Mouse (Mus musculus) lung, adult 2 months (tissue): ENCODE data around the gene Ckap5. TPM values are rescaled to one million over a fixed set of nuclear protein-coding genes. Genes with fewer than 3 reads are reported as not detected.

Experiments used
- DNase-seq: peaks from one replicate; pipeline ENCODE4 v3.0.0; 2022
- H3K4me1 ChIP-seq: fragments of 200-500 bp; 2 replicates; pipeline ENCODE4 v1.6.1; 2011; ENCODE audit warnings: low read length; ENCODE audit not compliant: control insufficient read depth, insufficient read depth
- H3K4me3 ChIP-seq: fragments of 200-500 bp; replicated peaks from 2 replicates; pipeline ENCODE3; 2011; ENCODE audit warnings: low read depth, mild to moderate bottlenecking, control low read depth, low read length; ENCODE audit errors: extremely low read depth
- CTCF ChIP-seq: fragments of 200-500 bp; IDR thresholded peaks from 2 replicates; pipeline ENCODE4 v1.5.1; 2011; ENCODE audit warnings: mild to moderate bottlenecking, low read length, control low read depth; ENCODE audit not compliant: insufficient read depth
- POLR2A ChIP-seq: fragments of 200-500 bp; IDR thresholded peaks from 2 replicates; pipeline ENCODE4 v1.6.1; 2011; ENCODE audit warnings: low read depth, mild to moderate bottlenecking, control low read depth, low read length, borderline replicate concordance; ENCODE audit errors: extremely low read depth
- WGBS: fragments of 180-500 bp; shearing (Covaris S2); methylation state at CpG from one replicate; pipeline ENCODE4 v1.1.7; 2018; 5-methylcytosine and 5-hydroxymethylcytosine counted together
- polyA plus RNA-seq: library from polyadenylated mRNA; depleted of rRNA; stranded (reverse); fragments of >200 nt; gene quantifications from 2 replicates; pipeline ENCODE4 v1.2.3, GENCODE M21; 2012

Gene Ckap5
- polyA plus RNA-seq, 1 experiment, result 9.1 TPM

DNA sequence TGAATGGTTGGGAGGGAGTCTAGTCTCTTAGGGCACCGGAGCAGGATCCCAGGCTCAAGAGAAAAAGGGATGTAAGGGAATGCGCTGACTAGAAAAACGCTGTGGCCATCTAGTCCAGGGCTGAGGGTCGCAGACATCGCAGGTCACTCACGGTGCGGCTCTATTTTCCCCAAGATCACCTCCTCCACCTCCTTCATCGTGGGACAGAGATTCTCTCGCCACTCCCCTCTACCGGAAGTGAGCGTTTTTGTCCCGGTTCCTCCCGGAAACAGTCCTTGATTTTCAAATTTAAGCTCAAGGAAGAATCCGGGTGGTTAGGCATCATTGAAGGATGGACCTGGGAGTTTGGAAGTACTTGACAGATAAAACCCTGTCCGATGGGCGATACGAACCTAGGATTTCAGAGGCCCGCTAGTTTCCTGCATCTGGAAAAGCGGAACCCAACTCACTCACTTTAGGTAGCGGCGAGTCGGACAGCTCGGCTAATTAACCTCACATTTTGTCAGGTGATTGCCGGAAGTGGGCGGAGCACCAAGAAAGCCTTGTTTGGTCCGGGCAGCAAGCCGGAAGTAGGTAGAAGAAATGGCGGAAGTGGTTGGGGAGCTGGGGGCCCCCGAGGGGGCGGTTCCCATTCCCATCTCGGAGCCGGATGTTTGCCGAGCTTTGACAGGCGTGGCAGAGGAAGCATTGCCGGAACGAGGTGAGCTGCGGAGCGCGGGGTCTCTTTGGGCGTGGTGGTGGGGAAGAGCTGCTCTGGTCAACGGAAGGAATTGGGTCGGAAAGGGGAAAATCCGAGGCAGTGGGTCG lies 123.2 kb downstream of the Ckap5 start, which contains the start of the genes Zfp408 and Arhgap1:
Gene Zfp408 (minus strand): TSS at position 239 of the 807 bp plus-strand sequence.
Gene Arhgap1 (plus strand): TSS at position 308 of the 807 bp plus-strand sequence.
- DNase-seq, result peak; percentile 95
- H3K4me3 ChIP-seq, result peak within 1 kb of the TSS; percentile 98
- TF ChIP-seq CTCF, result no peak
- peak; percentile 74; the same call in 1 of the 2 replicates for TF ChIP-seq POLR2A
- under 1% methylated on average over 44 of the region's 44 CpGs for WGBS
- 0 out of 2 replicates have a peak, but pooled peaks cover 2% of the 10 kb centered on the region for H3K4me1 ChIP-seq

DNA sequence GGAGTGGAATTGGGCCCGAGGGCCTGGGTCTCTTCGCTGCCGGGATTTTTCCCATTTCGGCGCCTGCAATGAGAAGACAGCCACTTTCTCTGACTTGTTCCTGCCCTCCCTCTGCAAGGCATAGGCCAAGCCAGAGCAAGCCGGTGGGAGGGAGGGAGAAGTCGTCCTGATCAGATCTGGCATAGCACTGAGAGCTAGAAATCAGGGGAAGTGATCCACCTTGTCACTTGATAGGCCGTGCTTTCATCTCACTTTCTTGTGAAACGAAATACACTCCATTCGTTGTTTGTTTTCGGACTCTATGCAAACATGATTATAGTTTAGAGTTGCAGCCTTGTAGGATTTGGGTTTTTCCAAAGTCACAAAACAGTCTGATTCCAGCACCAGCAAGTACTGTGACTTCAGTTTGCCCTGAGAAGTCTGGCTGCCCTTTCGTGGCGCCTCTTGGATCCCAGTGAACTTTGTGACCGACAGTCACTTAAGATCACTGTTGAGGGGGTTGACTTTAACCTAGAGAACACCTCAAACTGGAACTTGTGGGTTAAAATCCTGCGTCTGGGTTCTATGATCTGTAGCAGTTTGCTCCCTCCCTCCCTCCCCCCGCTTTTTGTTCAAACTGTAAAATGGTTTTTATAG lies 123.9 kb downstream of the Ckap5 start:
- 5% methylated on average over 16 of the region's 16 CpGs for WGBS
- no peak for DNase-seq
- Histone ChIP-seq H3K4me1 (peaks cover 4% of the 10 kb centered on the region; the same call in 1 of the 2 replicates), H3K4me3 (peak overlapping the region; percentile 98)
- TF ChIP-seq POLR2A (no peak), CTCF (no peak)

DNA sequence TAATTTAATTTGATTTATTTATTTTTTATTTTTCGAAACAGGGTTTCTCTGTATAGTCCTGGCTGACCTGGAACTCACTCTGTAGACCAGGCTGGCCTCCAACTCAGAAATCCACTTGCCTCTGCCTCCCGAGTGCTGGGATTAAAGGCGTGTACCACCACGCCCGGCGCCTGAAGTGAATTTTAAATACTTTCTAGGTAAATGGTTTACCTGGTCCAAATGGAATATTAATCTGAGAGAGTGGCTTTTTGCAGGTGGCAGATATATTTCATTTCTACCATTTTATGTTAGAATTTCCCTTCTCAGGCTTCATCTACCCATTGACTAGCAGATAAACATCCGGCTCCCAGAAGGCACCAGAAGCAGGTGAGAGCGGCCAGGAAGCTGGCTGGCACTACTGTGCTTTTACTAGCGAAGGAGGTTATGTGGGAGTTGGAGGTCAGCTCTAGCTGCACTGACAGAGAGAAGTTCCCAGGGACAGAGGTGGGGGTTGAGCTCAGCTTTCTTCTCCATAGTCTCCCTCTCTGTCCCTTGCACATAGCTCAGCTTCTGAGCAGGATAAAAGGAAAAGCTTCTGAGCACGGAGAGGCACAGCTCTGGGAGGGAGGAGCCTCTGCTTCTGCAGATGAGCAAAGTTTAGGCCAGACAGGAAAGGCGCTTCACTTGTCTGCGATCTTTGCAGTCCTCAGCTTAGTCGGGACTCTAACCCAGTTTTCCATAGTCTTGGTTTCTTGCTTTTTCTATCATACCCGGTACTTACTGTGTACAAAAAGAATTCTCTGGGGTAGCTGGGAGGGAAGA lies 125.1 kb downstream of the Ckap5 start:
- DNase-seq, result no peak
- Histone ChIP-seq H3K4me3 (no peak overlapping the region), H3K4me1 (peaks cover 8% of the 10 kb centered on the region)
- 62% methylated on average over 14 of the region's 14 CpGs for WGBS
- TF ChIP-seq POLR2A (no peak), CTCF (no peak)

DNA sequence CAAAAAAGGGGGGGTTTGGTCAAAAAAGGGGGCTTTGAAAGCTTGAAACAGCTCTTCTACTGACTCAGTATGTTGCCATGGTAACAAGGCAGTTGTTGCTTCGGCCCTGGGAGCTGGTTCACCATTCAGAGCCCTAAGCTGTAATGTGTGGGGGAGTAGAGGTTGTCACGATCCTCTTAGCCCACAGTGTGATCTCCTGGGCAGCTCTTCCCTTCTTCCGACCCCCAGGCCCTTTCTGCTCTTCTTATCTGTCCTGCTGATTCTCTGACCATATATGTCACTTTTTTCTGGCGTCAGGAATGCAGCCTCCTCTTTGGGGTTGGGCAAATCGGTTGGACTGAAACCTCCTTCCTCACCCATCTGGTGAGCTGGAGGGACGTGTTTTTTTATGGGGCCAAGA lies 126.3 kb downstream of the Ckap5 start:
- H3K4me3 ChIP-seq, result no peak overlapping the region
- no peak for TF ChIP-seq CTCF
- no peak for TF ChIP-seq POLR2A
- no peak for DNase-seq
- 58% methylated on average over 6 of the region's 6 CpGs for WGBS
- peaks cover 10% of the 10 kb centered on the region for H3K4me1 ChIP-seq

DNA sequence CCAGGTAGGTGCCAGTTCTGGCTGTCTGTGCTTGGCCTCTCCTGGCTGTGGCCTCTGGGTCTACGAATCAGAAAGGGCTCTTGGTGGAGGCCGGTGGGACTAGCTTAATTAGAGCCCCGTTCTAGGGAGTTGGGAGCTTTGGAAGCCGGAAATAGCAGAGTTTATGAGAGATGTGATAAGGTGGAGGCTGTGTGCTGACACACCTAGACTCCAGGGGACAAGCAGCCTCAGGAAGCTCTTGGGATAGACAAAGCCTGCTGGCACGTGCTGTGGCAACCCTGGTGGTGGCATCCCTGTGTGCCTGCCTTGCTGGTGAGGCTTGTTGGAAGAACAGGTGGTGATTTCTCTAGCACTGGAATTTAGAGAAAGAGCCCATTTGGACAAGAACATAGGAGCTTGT lies 128.8 kb downstream of the Ckap5 start:
- H3K4me3 ChIP-seq, result no peak overlapping the region
- H3K4me1 ChIP-seq, result peaks cover 10% of the 10 kb centered on the region
- 61% methylated on average over 5 of the region's 5 CpGs for WGBS
- TF ChIP-seq POLR2A, result no peak
- no peak for DNase-seq

DNA sequence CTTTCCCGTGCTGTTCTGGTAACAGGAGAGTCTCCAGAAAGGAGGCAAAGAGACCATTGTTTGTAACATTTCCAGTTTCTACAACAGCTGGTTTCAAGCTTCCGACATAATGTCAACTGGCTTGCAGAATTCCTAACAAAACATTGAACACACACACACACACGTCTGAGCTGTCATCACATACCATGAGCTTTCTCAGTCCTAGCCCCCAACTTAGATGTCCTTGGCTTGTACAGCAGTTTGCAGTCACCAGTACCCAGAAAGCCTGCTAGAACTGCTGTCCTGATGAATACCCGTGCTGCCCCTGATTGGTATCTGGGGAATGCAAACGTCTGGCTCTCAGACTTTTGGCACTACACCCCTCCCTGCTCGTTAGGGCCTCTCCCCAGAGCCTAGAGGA lies 129.3 kb downstream of the Ckap5 start:
- no peak for DNase-seq
- TF ChIP-seq POLR2A (no peak), CTCF (no peak)
- peaks cover 10% of the 10 kb centered on the region for H3K4me1 ChIP-seq
- no peak overlapping the region for H3K4me3 ChIP-seq
- WGBS, result 52% methylated on average over 6 of the region's 6 CpGs

DNA sequence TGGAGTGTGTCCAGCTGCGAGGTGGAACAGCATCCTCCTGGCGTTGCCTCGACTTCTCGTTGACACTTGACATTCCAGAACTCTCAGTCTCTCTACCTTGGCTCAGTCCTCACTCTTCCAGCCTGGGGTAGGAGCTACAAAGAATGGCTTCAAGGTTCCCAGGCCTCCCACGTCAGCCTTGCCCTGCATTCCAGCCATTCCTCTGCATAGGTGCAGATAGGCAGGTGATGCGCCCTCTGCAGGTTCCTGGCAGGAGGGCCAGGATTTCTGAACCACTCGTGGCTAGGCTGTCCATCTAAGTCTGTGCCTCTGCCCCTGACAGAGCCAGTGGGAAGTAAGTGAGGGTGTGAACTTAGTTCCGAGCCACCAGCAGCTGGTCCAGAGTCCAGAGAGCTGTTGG lies 130.2 kb downstream of the Ckap5 start:
- TF ChIP-seq POLR2A (no peak), CTCF (peak; percentile 48; the same call in 1 of the 2 replicates)
- DNase-seq, result peak; percentile 44

DNA sequence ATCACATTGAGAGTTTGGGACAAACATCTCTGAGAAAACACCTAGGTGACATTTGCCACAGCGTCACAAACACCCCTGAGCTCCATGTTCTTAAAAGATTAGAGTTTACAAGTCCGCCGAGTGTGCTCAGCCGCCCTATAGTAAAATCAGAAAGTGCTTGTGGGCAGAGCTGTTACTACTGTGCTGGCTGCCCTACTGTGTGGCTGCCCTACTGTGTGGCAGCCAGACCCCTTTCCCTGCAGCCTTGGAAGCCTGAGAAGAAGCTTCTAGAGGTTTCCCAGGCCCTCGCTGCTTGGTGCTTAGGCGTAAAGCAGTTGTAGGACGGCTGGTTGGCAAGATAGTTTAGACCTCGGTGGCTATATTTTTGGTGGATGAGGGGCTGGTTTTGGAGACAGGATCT lies 133.1 kb downstream of the Ckap5 start:
- no peak for DNase-seq
- Histone ChIP-seq H3K4me3 (no peak overlapping the region), H3K4me1 (peaks cover 8% of the 10 kb centered on the region)
- TF ChIP-seq CTCF (no peak), POLR2A (no peak)
- 94% methylated on average over 8 of the region's 8 CpGs for WGBS

More for the DNA sequence above, 130.2 kb downstream of the Ckap5 start:
- no peak overlapping the region for H3K4me3 ChIP-seq
- H3K4me1 ChIP-seq, result peaks cover 10% of the 10 kb centered on the region
- 59% methylated on average over 8 of the region's 8 CpGs for WGBS

DNA sequence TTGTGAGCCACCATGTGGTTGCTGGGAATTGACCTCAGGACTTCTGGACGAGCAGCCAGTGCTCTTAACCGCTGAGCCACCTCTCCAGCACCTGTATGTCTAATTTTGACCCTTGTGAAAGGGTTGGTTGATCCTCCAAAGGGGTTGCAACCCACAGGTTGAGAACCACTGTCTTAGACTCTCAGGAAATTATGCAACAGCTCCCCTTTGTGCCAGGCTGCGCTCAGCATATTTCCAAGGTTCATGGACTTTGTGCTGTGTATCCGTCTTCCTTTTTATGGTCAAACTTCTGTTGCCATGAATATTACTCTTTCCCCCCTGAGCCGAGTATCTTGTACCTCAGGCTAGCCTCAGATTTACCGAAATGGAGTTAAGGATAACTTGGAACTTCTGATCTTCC lies 134.4 kb downstream of the Ckap5 start:
- TF ChIP-seq POLR2A (no peak), CTCF (no peak)
- Histone ChIP-seq H3K4me3 (no peak overlapping the region), H3K4me1 (peaks cover 6% of the 10 kb centered on the region)
- DNase-seq, result no peak
- WGBS, result 90% methylated on average over 6 of the region's 6 CpGs
